In the genomic region with DNA sequence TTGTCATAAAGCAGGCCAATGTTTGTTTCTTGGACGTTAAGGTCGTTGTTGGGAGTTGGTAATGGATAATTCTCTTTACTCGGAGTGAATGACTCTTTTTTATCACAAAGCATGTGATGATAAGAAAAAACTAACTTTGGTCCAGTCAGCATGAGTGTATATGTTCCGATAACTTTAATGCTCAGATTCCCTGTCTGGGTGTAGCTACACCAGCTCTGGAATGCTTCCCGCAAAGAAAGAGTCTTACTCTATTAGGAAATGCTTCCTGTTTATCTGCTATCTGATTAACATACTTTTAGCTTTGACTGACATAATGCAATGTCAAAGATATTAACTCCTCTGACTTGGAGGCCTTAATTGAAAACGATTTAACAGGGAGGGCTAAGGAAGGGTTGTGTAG, we compare ENCODE assay signal across 17 mouse cellular contexts.
DNase-seq lines count a peak whose midpoint lies in the region; ATAC-seq lines count a peak whose summit lies in the region.
"Had no signal": no experiment of that assay in that cellular context is flagged by ENCODE, and none has a peak within 500 bp of the region (broad histone marks: within the 10 kb centered on the region; RNA-seq: fewer than 3 reads in every experiment).

No protein-coding gene starts in this region.

- no peak for ATAC-seq in embryonic facial prominence, embryonic 15.5 days (ENCODE audit: insufficient number of reproducible peaks, low FRiP score, low TSS enrichment, low read depth)
- ATAC-seq in heart, embryonic 13.5 days (ENCODE audit: extremely low read depth, insufficient number of reproducible peaks, low FRiP score, low TSS enrichment), result no peak
- ATAC-seq in heart, embryonic 12.5 days (ENCODE audit: insufficient number of reproducible peaks, low FRiP score), result no peak
- ATAC-seq in midbrain, embryonic 14.5 days (ENCODE audit: low FRiP score, low TSS enrichment), result no peak
- ATAC-seq in forebrain, embryonic 16.5 days, result no peak
- ATAC-seq: activated CD4-positive, CD25-positive, alpha-beta regulatory T cell, adult 4 months; forebrain, embryonic 15.5 days; hindbrain, postnatal 0 days had no signal

- H3K9ac ChIP-seq in embryonic facial prominence, embryonic 15.5 days, result no peak overlapping the region
- H3K9ac ChIP-seq in heart, embryonic 13.5 days, result no peak overlapping the region
- H3K9ac ChIP-seq in heart, embryonic 12.5 days, result no peak overlapping the region
- H3K9ac ChIP-seq in midbrain, embryonic 14.5 days (replicated peaks; ENCODE audit: low read length), result no peak overlapping the region
- no peak overlapping the region for H3K9ac ChIP-seq in forebrain, embryonic 16.5 days (replicated peaks; ENCODE audit: low read depth, low read length)
- H3K9ac ChIP-seq: forebrain, embryonic 15.5 days; hindbrain, embryonic 13.5 days had no signal

- no peak for DNase-seq in embryonic facial prominence, embryonic 10.5 days (ENCODE audit: low spot score)
- no peak for DNase-seq in midbrain, embryonic 10.5 days (ENCODE audit: low spot score)
- no peak for DNase-seq in midbrain, embryonic 14.5 days
- DNase-seq: cerebellum, adult 11-12 months; cerebellum, adult 9-10 months; cerebellum, postnatal 36 days; gastrocnemius, postnatal 14 days; heart, postnatal 10 days had no signal

- no peaks in the 10 kb centered on the region for H3K36me3 ChIP-seq in embryonic facial prominence, embryonic 15.5 days
- H3K36me3 ChIP-seq in embryonic facial prominence, embryonic 10.5 days (replicated peaks), result no peaks in the 10 kb centered on the region
- no peaks in the 10 kb centered on the region for H3K36me3 ChIP-seq in heart, embryonic 13.5 days
- H3K36me3 ChIP-seq in heart, embryonic 12.5 days, result no peaks in the 10 kb centered on the region
- no peaks in the 10 kb centered on the region for H3K36me3 ChIP-seq in midbrain, embryonic 10.5 days
- H3K36me3 ChIP-seq in midbrain, embryonic 14.5 days (ENCODE audit: control insufficient read depth, insufficient read depth, low read length), result no peaks in the 10 kb centered on the region
- H3K36me3 ChIP-seq in forebrain, embryonic 16.5 days (ENCODE audit: control insufficient read depth, insufficient read depth), result no peaks in the 10 kb centered on the region
- H3K36me3 ChIP-seq: forebrain, embryonic 15.5 days; hindbrain, embryonic 13.5 days had no signal

- WGBS in embryonic facial prominence, embryonic 15.5 days, result 43% methylated on average over 6 of the region's 6 CpGs
- WGBS in embryonic facial prominence, embryonic 10.5 days, result 55% methylated on average over 6 of the region's 6 CpGs
- WGBS in heart, embryonic 13.5 days, result 20% methylated on average over 6 of the region's 6 CpGs
- 26% methylated on average over 6 of the region's 6 CpGs for WGBS in heart, embryonic 12.5 days
- 60% methylated on average over 6 of the region's 6 CpGs for WGBS in midbrain, embryonic 10.5 days
- WGBS in midbrain, embryonic 14.5 days, result 58% methylated on average over 6 of the region's 6 CpGs
- 54% methylated on average over 6 of the region's 6 CpGs for WGBS in forebrain, embryonic 16.5 days

- no peak overlapping the region for H3K4me3 ChIP-seq in embryonic facial prominence, embryonic 15.5 days (replicated peaks)
- no peak overlapping the region for H3K4me3 ChIP-seq in embryonic facial prominence, embryonic 10.5 days
- H3K4me3 ChIP-seq in heart, embryonic 13.5 days, result no peak overlapping the region
- H3K4me3 ChIP-seq in heart, embryonic 12.5 days, result no peak overlapping the region
- H3K4me3 ChIP-seq in midbrain, embryonic 10.5 days, result no peak overlapping the region
- H3K4me3 ChIP-seq in midbrain, embryonic 14.5 days (replicated peaks; ENCODE audit: low read depth, low read length), result no peak overlapping the region
- H3K4me3 ChIP-seq in forebrain, embryonic 16.5 days (replicated peaks; ENCODE audit: low read length), result no peak overlapping the region
- H3K4me3 ChIP-seq: forebrain, embryonic 15.5 days; hindbrain, embryonic 13.5 days had no signal

- H3K9me3 ChIP-seq in embryonic facial prominence, embryonic 15.5 days (replicated peaks), result no peaks in the 10 kb centered on the region
- no peaks in the 10 kb centered on the region for H3K9me3 ChIP-seq in embryonic facial prominence, embryonic 10.5 days
- H3K9me3 ChIP-seq in heart, embryonic 13.5 days, result no peaks in the 10 kb centered on the region
- no peaks in the 10 kb centered on the region for H3K9me3 ChIP-seq in heart, embryonic 12.5 days (replicated peaks)
- no peaks in the 10 kb centered on the region for H3K9me3 ChIP-seq in midbrain, embryonic 10.5 days (replicated peaks)
- H3K9me3 ChIP-seq in midbrain, embryonic 14.5 days (ENCODE audit: control insufficient read depth, low read length), result no peaks in the 10 kb centered on the region
- H3K9me3 ChIP-seq in forebrain, embryonic 16.5 days (ENCODE audit: control insufficient read depth, low read length), result no peaks in the 10 kb centered on the region
- H3K9me3 ChIP-seq: forebrain, embryonic 15.5 days; hindbrain, embryonic 13.5 days had no signal

- H3K27me3 ChIP-seq in embryonic facial prominence, embryonic 15.5 days, result no peaks in the 10 kb centered on the region
- H3K27me3 ChIP-seq in embryonic facial prominence, embryonic 10.5 days (replicated peaks; ENCODE audit: low read depth, poor library complexity, severe bottlenecking), result no peaks in the 10 kb centered on the region
- H3K27me3 ChIP-seq in heart, embryonic 13.5 days (replicated peaks), result no peaks in the 10 kb centered on the region
- no peaks in the 10 kb centered on the region for H3K27me3 ChIP-seq in heart, embryonic 12.5 days (replicated peaks)
- H3K27me3 ChIP-seq in midbrain, embryonic 10.5 days (ENCODE audit: low read depth, poor library complexity, severe bottlenecking), result no peaks in the 10 kb centered on the region
- H3K27me3 ChIP-seq in midbrain, embryonic 14.5 days (ENCODE audit: control insufficient read depth, insufficient read depth, low read length), result no peaks in the 10 kb centered on the region
- no peaks in the 10 kb centered on the region for H3K27me3 ChIP-seq in forebrain, embryonic 16.5 days (replicated peaks; ENCODE audit: control insufficient read depth, insufficient read depth, low read length)
- H3K27me3 ChIP-seq: forebrain, embryonic 15.5 days; hindbrain, embryonic 13.5 days; Patski had no signal

- H3K4me1 ChIP-seq in embryonic facial prominence, embryonic 15.5 days, result peaks cover 5% of the 10 kb centered on the region
- peaks cover 67% of the 10 kb centered on the region for H3K4me1 ChIP-seq in embryonic facial prominence, embryonic 10.5 days
- H3K4me1 ChIP-seq in heart, embryonic 13.5 days, result peaks cover 53% of the 10 kb centered on the region
- peaks cover 25% of the 10 kb centered on the region for H3K4me1 ChIP-seq in heart, embryonic 12.5 days (replicated peaks)
- H3K4me1 ChIP-seq in midbrain, embryonic 10.5 days, result peaks cover 29% of the 10 kb centered on the region
- H3K4me1 ChIP-seq in midbrain, embryonic 14.5 days (ENCODE audit: control insufficient read depth, insufficient read depth, low read length), result peaks cover 14% of the 10 kb centered on the region
- no peaks in the 10 kb centered on the region for H3K4me1 ChIP-seq in forebrain, embryonic 16.5 days (replicated peaks; ENCODE audit: control insufficient read depth, insufficient read depth, low read length)
- H3K4me1 ChIP-seq: forebrain, embryonic 15.5 days had no signal

- H3K4me2 ChIP-seq in embryonic facial prominence, embryonic 15.5 days (replicated peaks), result 0 out of 2 replicates have a peak overlapping the region, but pooled peaks have one; percentile 6
- H3K4me2 ChIP-seq in heart, embryonic 13.5 days, result no peak overlapping the region
- H3K4me2 ChIP-seq in heart, embryonic 12.5 days, result no peak overlapping the region
- no peak overlapping the region for H3K4me2 ChIP-seq in midbrain, embryonic 14.5 days (ENCODE audit: low read length)
- no peak overlapping the region for H3K4me2 ChIP-seq in forebrain, embryonic 16.5 days (ENCODE audit: low read length)
- H3K4me2 ChIP-seq: forebrain, embryonic 15.5 days; hindbrain, embryonic 13.5 days had no signal

- no peak overlapping the region for H3K27ac ChIP-seq in embryonic facial prominence, embryonic 15.5 days (replicated peaks)
- H3K27ac ChIP-seq in embryonic facial prominence, embryonic 10.5 days (replicated peaks), result no peak overlapping the region
- peak overlapping the region; percentile 36; the same call in 1 of the 2 replicates for H3K27ac ChIP-seq in heart, embryonic 13.5 days (replicated peaks)
- H3K27ac ChIP-seq in heart, embryonic 12.5 days (ENCODE audit: poor library complexity, severe bottlenecking), result no peak overlapping the region
- H3K27ac ChIP-seq in midbrain, embryonic 10.5 days (replicated peaks), result peak overlapping the region; percentile 55; the same call in 1 of the 2 replicates
- no peak overlapping the region for H3K27ac ChIP-seq in midbrain, embryonic 14.5 days (replicated peaks; ENCODE audit: low read depth, low read length)
- H3K27ac ChIP-seq in forebrain, embryonic 16.5 days (ENCODE audit: low read length), result no peak overlapping the region
- H3K27ac ChIP-seq: forebrain, embryonic 15.5 days; hindbrain, embryonic 13.5 days; hindbrain, postnatal 0 days had no signal

Comparison
In these comparisons a context has a peak if more than half of its experiments do, and no peak if none do; other contexts are left out.
1. H3K27ac ChIP-seq: peak in heart, embryonic 13.5 days (single experiment) and midbrain, embryonic 10.5 days (single experiment); none in embryonic facial prominence, embryonic 15.5 days (single experiment), embryonic facial prominence, embryonic 10.5 days (single experiment), heart, embryonic 12.5 days (single experiment), midbrain, embryonic 14.5 days (single experiment) and forebrain, embryonic 16.5 days (single experiment).